ENCODE assay signal across 13 mouse cellular contexts in genomic region chr13:51916666-51917240, GRCm38 (mm10).
A peak's percentile ranks its signal among the peaks of the same experiment; 100 is the strongest.
DNase-seq lines count a peak whose midpoint lies in the region; ATAC-seq and TF ChIP-seq lines count a peak whose summit lies in the region.
"Had no signal": no experiment of that assay in that cellular context is flagged by ENCODE, and none has a peak within 500 bp of the region (broad histone marks: within the 10 kb centered on the region; RNA-seq: fewer than 3 reads in every experiment).

No protein-coding gene starts in this region.

- H3K4me1 ChIP-seq in heart, embryonic 10.5 days, result peaks cover 45% of the 10 kb centered on the region
- H3K4me1 ChIP-seq in ES-Bruce4 (ENCODE audit: control insufficient read depth, insufficient read depth, low read length), result peaks cover 31% of the 10 kb centered on the region
- peaks cover 54% of the 10 kb centered on the region for H3K4me1 ChIP-seq in embryonic facial prominence, embryonic 13.5 days
- H3K4me1 ChIP-seq in limb, embryonic 10.5 days, result peaks cover 51% of the 10 kb centered on the region

- H3K36me3 ChIP-seq in heart, embryonic 10.5 days, result no peaks in the 10 kb centered on the region
- no peaks in the 10 kb centered on the region for H3K36me3 ChIP-seq in ES-Bruce4 (ENCODE audit: control insufficient read depth, insufficient read depth, low read length, poor library complexity, severe bottlenecking)
- no peaks in the 10 kb centered on the region for H3K36me3 ChIP-seq in embryonic facial prominence, embryonic 13.5 days
- H3K36me3 ChIP-seq in limb, embryonic 10.5 days, result no peaks in the 10 kb centered on the region
- H3K36me3 ChIP-seq: limb, embryonic 15.5 days had no signal

- no peak for ATAC-seq in embryonic facial prominence, embryonic 13.5 days (ENCODE audit: insufficient number of reproducible peaks, insufficient read depth, low FRiP score, low TSS enrichment, low read depth)
- ATAC-seq: Patski had no signal

- WGBS in heart, embryonic 10.5 days, result 36% methylated on average over 15 of the region's 15 CpGs
- WGBS in embryonic facial prominence, embryonic 13.5 days, result 37% methylated on average over 15 of the region's 15 CpGs
- WGBS in limb, embryonic 10.5 days, result 46% methylated on average over 15 of the region's 15 CpGs

- TF ChIP-seq EP300 in ES-Bruce4 (IDR thresholded peaks at IDR 0.05; ENCODE audit: insufficient read depth, low read depth, low read length), result no peak

- H3K4me2 ChIP-seq in embryonic facial prominence, embryonic 13.5 days, result 0 out of 2 replicates have a peak overlapping the region, but pooled peaks have one; percentile 22
- H3K4me2 ChIP-seq: limb, embryonic 15.5 days had no signal

- no peak overlapping the region for H3K27ac ChIP-seq in heart, embryonic 10.5 days
- no peak overlapping the region for H3K27ac ChIP-seq in ES-Bruce4 (ENCODE audit: insufficient read depth, low read length)
- no peak overlapping the region for H3K27ac ChIP-seq in embryonic facial prominence, embryonic 13.5 days
- H3K27ac ChIP-seq in limb, embryonic 10.5 days, result peak overlapping the region; percentile 28; the same call in 1 of the 2 replicates
- no peak overlapping the region for H3K27ac ChIP-seq in gastrocnemius, adult 2 months
- H3K27ac ChIP-seq: limb, embryonic 15.5 days; macrophage had no signal

- TF ChIP-seq POLR2A in ES-Bruce4 (IDR thresholded peaks at IDR 0.05; ENCODE audit: insufficient read depth, low read length), result no peak

- H3K9ac ChIP-seq in ES-Bruce4 (ENCODE audit: low read depth, poor library complexity, severe bottlenecking), result no peak overlapping the region
- H3K9ac ChIP-seq in embryonic facial prominence, embryonic 13.5 days, result 0 out of 2 replicates have a peak overlapping the region, but pooled peaks have one; percentile 27
- H3K9ac ChIP-seq: limb, embryonic 15.5 days had no signal

- intact Hi-C loops in gastrocnemius, adult 2 months (cut with DNase I), result no loop called here
- intact Hi-C loops in heart, postnatal 10 days (cut with DNase I), result no loop called here

- DNase-seq in heart, embryonic 10.5 days (ENCODE audit: low spot score), result peak; percentile 67
- no peak for DNase-seq in heart, adult 8-10 months (ENCODE audit: low spot score)
- DNase-seq in limb, embryonic 10.5 days (ENCODE audit: low spot score), result no peak
- no peak for DNase-seq in gastrocnemius, adult 2 months
- DNase-seq in heart, postnatal 10 days, result no peak
- no peak for DNase-seq in embryo, embryonic 10 days (ENCODE audit: low spot score)
- DNase-seq: B cell, adult 2 months; layer of hippocampus, adult 9-11 months had no signal

- TF ChIP-seq CTCF in ES-Bruce4 (IDR thresholded peaks at IDR 0.05; ENCODE audit: low read depth, low read length), result no peak
- no peak for TF ChIP-seq CTCF in gastrocnemius, adult 2 months (IDR thresholded peaks at IDR 0.05)

- no peak overlapping the region for H3K4me3 ChIP-seq in heart, embryonic 10.5 days
- 0 out of 2 replicates have a peak overlapping the region, but pooled peaks have one; percentile 13 for H3K4me3 ChIP-seq in ES-Bruce4 (ENCODE audit: low read depth, low read length)
- no peak overlapping the region for H3K4me3 ChIP-seq in embryonic facial prominence, embryonic 13.5 days
- no peak overlapping the region for H3K4me3 ChIP-seq in limb, embryonic 10.5 days
- no peak overlapping the region for H3K4me3 ChIP-seq in gastrocnemius, adult 2 months
- H3K4me3 ChIP-seq: limb, embryonic 15.5 days had no signal

- H3K27me3 ChIP-seq in heart, embryonic 10.5 days (ENCODE audit: insufficient read depth, poor library complexity, severe bottlenecking), result peaks cover 96% of the 10 kb centered on the region
- H3K27me3 ChIP-seq in ES-Bruce4 (ENCODE audit: control insufficient read depth, insufficient read depth, low read length, poor library complexity, severe bottlenecking), result no peaks in the 10 kb centered on the region
- peaks cover 32% of the 10 kb centered on the region for H3K27me3 ChIP-seq in embryonic facial prominence, embryonic 13.5 days
- H3K27me3 ChIP-seq in limb, embryonic 10.5 days (ENCODE audit: low read depth, poor library complexity, severe bottlenecking), result peaks cover 56% of the 10 kb centered on the region
- H3K27me3 ChIP-seq: Patski had no signal

- H3K9me3 ChIP-seq in heart, embryonic 10.5 days, result no peaks in the 10 kb centered on the region
- H3K9me3 ChIP-seq in ES-Bruce4 (replicated peaks; ENCODE audit: control insufficient read depth, insufficient read depth, low read length, poor library complexity, severe bottlenecking), result no peaks in the 10 kb centered on the region
- H3K9me3 ChIP-seq in embryonic facial prominence, embryonic 13.5 days, result no peaks in the 10 kb centered on the region
- no peaks in the 10 kb centered on the region for H3K9me3 ChIP-seq in limb, embryonic 10.5 days (replicated peaks)
- H3K9me3 ChIP-seq: limb, embryonic 15.5 days had no signal
